Mouse (Mus musculus) CD4-positive, CD25-positive, alpha-beta regulatory T cell, adult 9 weeks (primary cell): Measurements from ENCODE around the gene Zswim4. TPM values are rescaled to one million over a fixed set of nuclear protein-coding genes. Genes with fewer than 3 reads are reported as not detected.

Experiments used
- polyA plus RNA-seq: library from polyadenylated mRNA; unstranded; fragments of 100-300 nt; shearing (Covaris generic); gene quantifications from one replicate; pipeline ENCODE4 v1.2.1, GENCODE M21; 2017

Gene Zswim4
- 3.4 TPM for polyA plus RNA-seq

GRCm38 (mm10) chr8:84236998-84237473, at the start of gene Zswim4:
TSS of gene Zswim4 (minus strand) at chr8:84237055.

GRCm38 (mm10) chr8:84269950-84270773, 33.3 kb upstream of the Zswim4 start, which contains the start of gene Ccdc130:
TSS of gene Ccdc130 (minus strand) at chr8:84270380.

DNA sequence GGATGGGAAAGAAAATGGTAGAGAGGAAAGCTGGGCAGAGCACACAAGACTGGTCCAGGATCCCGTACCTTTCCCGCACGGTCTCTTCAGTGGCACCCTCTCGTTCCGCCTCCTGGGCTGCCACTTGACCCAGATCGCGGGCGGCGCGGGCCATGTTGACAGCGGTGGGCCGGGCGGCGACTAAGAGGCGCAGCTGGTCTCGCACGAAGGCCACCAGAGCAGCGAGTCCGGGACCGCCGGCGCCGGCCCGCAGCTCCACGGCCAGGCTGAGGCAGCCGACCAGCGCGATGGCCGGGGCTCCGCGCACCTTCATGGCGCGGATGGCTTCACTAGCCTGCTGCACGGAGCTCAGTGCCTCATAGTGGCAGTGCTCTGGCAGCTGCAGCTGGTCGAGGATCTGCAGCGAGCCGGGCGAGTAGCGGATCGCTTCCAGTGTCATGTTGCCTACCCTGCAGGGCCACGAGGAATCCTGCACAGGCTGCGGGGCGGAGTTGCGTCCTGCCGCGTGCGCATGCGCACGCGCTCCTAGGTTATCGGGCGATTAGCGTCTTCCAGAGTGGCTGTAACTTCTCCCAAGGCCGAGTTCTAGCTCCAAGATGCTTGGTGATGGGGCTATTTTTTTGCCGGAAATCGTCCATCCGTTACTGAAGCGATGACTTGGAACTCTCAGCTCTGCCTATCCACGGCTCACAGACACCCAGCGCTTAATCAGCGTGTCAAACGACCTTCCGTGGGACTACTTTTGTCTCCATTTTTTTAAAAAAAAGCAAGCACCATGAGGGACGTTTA, 20.2 kb upstream of the Zswim4 start, which contains the start of gene Mri1:
Gene Mri1 (minus strand): TSS at position 505 of the 789 bp plus-strand sequence.

DNA sequence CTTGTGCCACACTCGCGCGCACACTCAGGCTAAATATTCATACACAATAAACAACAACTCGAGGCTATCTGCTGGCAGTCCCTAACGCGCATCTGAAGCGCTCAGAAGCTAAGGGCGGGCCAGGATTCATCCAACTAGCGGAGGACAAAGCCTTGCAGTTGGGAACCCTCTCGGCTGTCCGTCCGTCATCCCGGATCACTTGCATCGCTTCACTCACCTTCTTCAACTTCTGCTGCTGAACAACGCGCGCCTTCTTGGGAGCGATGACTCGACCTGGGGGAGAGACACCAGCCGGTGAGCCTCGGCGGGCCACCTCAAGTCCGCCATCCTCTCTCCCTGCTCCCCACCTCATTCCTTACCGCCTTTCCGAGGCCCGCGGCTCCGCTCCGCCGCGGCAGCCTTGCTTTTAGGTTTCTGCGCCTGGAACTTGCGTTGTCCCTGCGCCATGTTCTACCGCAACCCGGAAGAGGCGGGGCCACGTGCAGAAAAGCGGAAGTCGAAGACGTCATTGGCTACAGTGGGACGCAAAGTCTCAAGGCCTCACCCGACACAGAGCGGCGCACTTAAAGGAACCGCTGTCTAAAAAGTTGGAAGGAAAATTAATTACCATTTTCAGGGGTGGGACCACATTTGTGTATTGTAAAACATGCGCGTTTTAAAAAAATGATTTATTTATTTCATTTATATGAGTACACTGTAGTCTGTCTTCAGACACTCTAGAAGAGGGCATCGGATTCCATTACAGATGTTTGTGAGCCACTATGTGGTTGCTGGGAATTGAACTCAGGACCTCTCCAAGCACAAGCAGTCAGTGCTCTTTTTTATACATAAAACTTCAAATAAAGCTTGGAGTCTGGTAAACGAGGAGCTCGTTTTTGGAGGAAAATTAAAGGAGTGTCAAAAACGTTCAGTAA, 12.7 kb upstream of the Zswim4 start, which contains the start of gene D8Ertd738e:
Gene D8Ertd738e (minus strand): TSS at position 463 of the 914 bp plus-strand sequence.

GRCm38 (mm10) chr8:84185117-84185516, 51.7 kb downstream of the Zswim4 start, which contains the start of gene Nanos3:
TSS of gene Nanos3 (minus strand) at chr8:84185217.

Other genes starting within 250 kb of the Zswim4 start
- 2.9 TPM for gene Samd1, start 239.4 kb downstream of the Zswim4 start, polyA plus RNA-seq
- 0.82 TPM for gene 1700067K01Rik, start 235.6 kb downstream of the Zswim4 start, polyA plus RNA-seq
- 0.38 TPM for gene 2210011C24Rik, start 224.9 kb downstream of the Zswim4 start, polyA plus RNA-seq
- gene Palm3, start 215.6 kb downstream of the Zswim4 start, polyA plus RNA-seq, result 4.0 TPM
- 415 TPM for gene Il27ra, start 194.5 kb downstream of the Zswim4 start, polyA plus RNA-seq
- gene Rln3, start 192.1 kb downstream of the Zswim4 start, polyA plus RNA-seq, result 132 TPM
- 0.98 TPM for gene Gm10643, start 171.9 kb downstream of the Zswim4 start, polyA plus RNA-seq
- 28.6 TPM for gene Rfx1, start 170.2 kb downstream of the Zswim4 start, polyA plus RNA-seq
- 30.2 TPM for gene Dcaf15, start 132.3 kb downstream of the Zswim4 start, polyA plus RNA-seq
- 9.3 TPM for gene Podnl1, start 111.1 kb downstream of the Zswim4 start, polyA plus RNA-seq
- gene Cc2d1a, start 89.1 kb downstream of the Zswim4 start, polyA plus RNA-seq, result 59.6 TPM
- 3.3 TPM for gene 4930432K21Rik, start 89.0 kb downstream of the Zswim4 start, polyA plus RNA-seq
- not detected for gene Nanos3, start 51.8 kb downstream of the Zswim4 start, polyA plus RNA-seq
- 327 TPM for gene D8Ertd738e, start 12.7 kb upstream of the Zswim4 start, polyA plus RNA-seq
- 17.2 TPM for gene Mri1, start 20.3 kb upstream of the Zswim4 start, polyA plus RNA-seq
- 42.3 TPM for gene Ccdc130, start 33.3 kb upstream of the Zswim4 start, polyA plus RNA-seq
- 6.6 TPM for gene Cacna1a, start 151.4 kb upstream of the Zswim4 start, polyA plus RNA-seq